Mouse (Mus musculus) thymus, adult 2 months (tissue): ENCODE results near the gene Tcirg1.

Experiments used
- CTCF ChIP-seq: fragments of 200-500 bp; IDR thresholded peaks from 2 replicates; pipeline ENCODE4 v1.5.1; 2012; ENCODE audit warnings: mild to moderate bottlenecking, control low read depth, low read length, moderate library complexity, borderline replicate concordance; ENCODE audit not compliant: control insufficient read depth, poor library complexity, insufficient read depth; ENCODE audit errors: extremely low read depth
- POLR2A ChIP-seq: fragments of 200-500 bp; IDR thresholded peaks from 2 replicates; pipeline ENCODE4 v1.6.1; 2012; ENCODE audit warnings: mild to moderate bottlenecking, low read length, control low read depth, moderate library complexity; ENCODE audit not compliant: control insufficient read depth, poor library complexity, insufficient read depth; ENCODE audit errors: extremely low read depth

- TF ChIP-seq CTCF = no peak
- no peak for TF ChIP-seq POLR2A
Measured at GRCm38 (mm10) chr19:3910206-3910605, 3.3 kb upstream of the Tcirg1 start.
